Mouse (Mus musculus): ENCODE data around the gene Slc25a45.
A peak's percentile ranks its signal among the peaks of the same experiment; 100 is the strongest.

GRCm38 (mm10) chr19:5924713-5925093, 47.1 kb downstream of the Slc25a45 start, which contains the start of gene Cdc42ep2:
- TF ChIP-seq CTCF (IDR thresholded peaks at IDR 0.05; ENCODE audit: low read depth, low read length): no peak
- peak; percentile 69 for TF ChIP-seq POLR2A (IDR thresholded peaks at IDR 0.05; ENCODE audit: extremely low read depth, insufficient read depth, low read length)
